Comparison of ENCODE assay signal across 17 mouse cellular contexts in the genomic region with DNA sequence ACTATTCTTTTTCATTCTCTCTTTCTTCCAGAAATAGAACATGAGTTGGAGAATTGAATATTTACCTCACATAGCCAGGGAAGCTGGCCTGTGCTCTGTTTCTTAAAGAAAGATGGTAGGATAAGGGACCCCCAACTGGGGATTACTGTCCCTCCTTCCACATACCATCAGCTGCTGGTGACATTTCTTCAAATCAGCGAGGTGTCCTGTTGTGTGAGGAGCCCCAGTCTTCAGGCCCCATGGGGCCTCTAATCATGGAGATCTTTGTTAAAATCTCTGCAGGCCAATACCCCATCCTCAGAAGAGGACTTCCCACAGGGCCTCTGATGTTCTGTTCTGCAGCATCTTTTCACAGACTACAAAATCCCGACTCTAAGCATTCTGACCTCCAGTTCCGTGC.
"Had no signal": no experiment of that assay in that cellular context is flagged by ENCODE, and none has a peak within 500 bp of the region (broad histone marks: within the 10 kb centered on the region; RNA-seq: fewer than 3 reads in every experiment).

No protein-coding gene starts in this region.

- DNase-seq: lung, adult 18-20 months; lung, embryonic 14.5 days; lung, postnatal 10 days; lung, postnatal 4 days; retina, postnatal 1 day; right cerebral cortex, adult 18-20 months; right cerebral cortex, postnatal 14 days; thymus, adult 2 months; thymus, postnatal 25 days; thymus, postnatal 4 days had no signal

- H3K4me2 ChIP-seq: lung, embryonic 14.5 days; midbrain, embryonic 12.5 days; neural tube, embryonic 13.5 days; neural tube, embryonic 15.5 days; stomach, embryonic 15.5 days had no signal

- H3K27ac ChIP-seq: liver, embryonic 14.5 days; midbrain, embryonic 12.5 days; neural tube, embryonic 13.5 days; neural tube, embryonic 15.5 days; stomach, embryonic 15.5 days; stomach, postnatal 0 days had no signal

- H3K9me3 ChIP-seq: midbrain, embryonic 12.5 days; neural tube, embryonic 13.5 days; neural tube, embryonic 15.5 days; stomach, embryonic 15.5 days had no signal

- H3K27me3 ChIP-seq: midbrain, embryonic 12.5 days; neural tube, embryonic 13.5 days; neural tube, embryonic 15.5 days; stomach, embryonic 15.5 days had no signal

- H3K4me3 ChIP-seq: midbrain, embryonic 12.5 days; myocyte; neural tube, embryonic 13.5 days; neural tube, embryonic 15.5 days; stomach, embryonic 15.5 days had no signal

- H3K4me1 ChIP-seq: neural tube, embryonic 15.5 days had no signal

- H3K9ac ChIP-seq: liver, embryonic 14.5 days; lung, embryonic 14.5 days; midbrain, embryonic 12.5 days; neural tube, embryonic 13.5 days; neural tube, embryonic 15.5 days; stomach, embryonic 15.5 days had no signal

- H3K36me3 ChIP-seq: midbrain, embryonic 12.5 days; neural tube, embryonic 13.5 days; neural tube, embryonic 15.5 days; stomach, embryonic 15.5 days had no signal
